Mouse (Mus musculus): ENCODE data around the gene Nfatc3. TPM values are rescaled to one million over a fixed set of nuclear protein-coding genes. Genes with fewer than 3 reads are reported as not detected.
A peak's percentile ranks its signal among the peaks of the same experiment; 100 is the strongest.

The Nfatc3 gene
- polyA plus RNA-seq, 2 experiments, result 2.6 to 10.2 TPM

DNA sequence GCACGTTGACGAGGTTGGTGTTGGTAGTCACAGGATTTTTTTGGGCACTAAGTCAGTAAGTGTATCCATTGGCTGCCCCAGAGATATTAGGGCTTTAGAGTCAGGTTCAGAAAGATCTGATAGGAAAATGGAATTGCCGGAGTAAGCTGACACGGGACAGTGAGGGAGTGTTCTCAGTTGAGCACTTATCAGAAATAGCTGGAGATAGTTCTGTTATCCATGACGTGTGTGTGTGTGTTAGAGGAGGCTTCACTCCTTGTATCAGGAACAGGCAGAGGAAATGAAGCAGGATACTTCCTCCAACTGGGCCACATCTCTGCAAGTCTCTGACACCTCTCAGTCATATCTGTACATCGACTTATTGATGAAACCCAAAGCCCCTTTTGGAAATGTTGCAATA, 42.4 kb upstream of the Nfatc3 start:
- no peaks in the 10 kb centered on the region for H3K9me3 ChIP-seq (ENCODE audit: control insufficient read depth, low read length)
- no peak overlapping the region for H3K4me3 ChIP-seq (ENCODE audit: insufficient read depth in 1 of 2, low read depth in 2 of 2, low read length in 2 of 2)
- H3K27me3 ChIP-seq (ENCODE audit: control insufficient read depth, insufficient read depth, low read length), result no peaks in the 10 kb centered on the region
- H3K27ac ChIP-seq, result no peak overlapping the region
- DNase-seq (ENCODE audit: low read depth in 3 of 3, low spot score in 3 of 3) (no peak), ATAC-seq (ENCODE audit: insufficient read depth) (no peak)
- H3K4me2 ChIP-seq (ENCODE audit: low read depth), result no peak overlapping the region
- peaks cover 14 to 19% of the 10 kb centered on the region in 2 experiments for H3K4me1 ChIP-seq (replicated peaks; ENCODE audit: control insufficient read depth in 2 of 2, insufficient read depth in 2 of 2, low read length in 1 of 2)
- H3K36me3 ChIP-seq (replicated peaks; ENCODE audit: control insufficient read depth, insufficient read depth, low read depth), result no peaks in the 10 kb centered on the region; the same call in none of the 2 replicates
- no peak for TF ChIP-seq EP300 (IDR thresholded peaks at IDR 0.05; ENCODE audit: low read depth)
- 54% methylated on average over 6 of the region's 6 CpGs for WGBS (ENCODE audit: insufficient replicate concordance)
- H3K9ac ChIP-seq (replicated peaks), result no peak overlapping the region

- WGBS (ENCODE audit: insufficient replicate concordance), result 50% methylated on average over 7 of the region's 7 CpGs
- Histone ChIP-seq H3K27ac (no peak overlapping the region), H3K4me3 (ENCODE audit: insufficient read depth in 1 of 2, low read depth in 2 of 2, low read length in 2 of 2) (no peak overlapping the region), H3K4me1 (replicated peaks; ENCODE audit: control insufficient read depth in 2 of 2, insufficient read depth in 2 of 2, low read length in 1 of 2) (peaks cover 9 to 19% of the 10 kb centered on the region in 2 experiments), H3K36me3 (replicated peaks; ENCODE audit: control insufficient read depth, insufficient read depth, low read depth) (no peaks in the 10 kb centered on the region; the same call in none of the 2 replicates), H3K9me3 (ENCODE audit: control insufficient read depth, low read length) (no peaks in the 10 kb centered on the region), H3K9ac (replicated peaks) (no peak overlapping the region), H3K27me3 (ENCODE audit: control insufficient read depth, insufficient read depth, low read length) (no peaks in the 10 kb centered on the region), H3K4me2 (ENCODE audit: low read depth) (no peak overlapping the region)
- TF ChIP-seq CTCF (IDR thresholded peaks at IDR 0.05; ENCODE audit: low read depth) (no peak), EP300 (IDR thresholded peaks at IDR 0.05; ENCODE audit: low read depth) (no peak)
- DNase-seq (ENCODE audit: low read depth in 3 of 3, low spot score in 3 of 3) (no peak), ATAC-seq (ENCODE audit: insufficient read depth) (no peak)
Observed at GRCm38 (mm10) chr8:106017130-106017529, 41.5 kb upstream of the Nfatc3 start.

- no peaks in the 10 kb centered on the region; the same call in none of the 2 replicates for H3K36me3 ChIP-seq (replicated peaks; ENCODE audit: control insufficient read depth, insufficient read depth, low read depth)
- 43% methylated on average over 3 of the region's 3 CpGs for WGBS (ENCODE audit: insufficient replicate concordance)
- 0 out of 2 replicates have a peak overlapping the region, but pooled peaks have one; percentile 9 for H3K9ac ChIP-seq (replicated peaks)
- no peaks in the 10 kb centered on the region for H3K9me3 ChIP-seq (ENCODE audit: control insufficient read depth, low read length)
- no peak overlapping the region for H3K27ac ChIP-seq
- H3K4me1 ChIP-seq (replicated peaks; ENCODE audit: control insufficient read depth in 2 of 2, insufficient read depth in 2 of 2, low read length in 1 of 2), result peaks cover 9 to 19% of the 10 kb centered on the region in 2 experiments
- no peak overlapping the region for H3K4me2 ChIP-seq (ENCODE audit: low read depth)
- H3K27me3 ChIP-seq (ENCODE audit: control insufficient read depth, insufficient read depth, low read length), result no peaks in the 10 kb centered on the region
- DNase-seq (ENCODE audit: low read depth in 3 of 3, low spot score in 3 of 3) (no peak), ATAC-seq (ENCODE audit: insufficient read depth) (peak; percentile 34; the same call in 1 of the 2 replicates)
- H3K4me3 ChIP-seq (ENCODE audit: insufficient read depth in 1 of 2, low read depth in 2 of 2, low read length in 2 of 2), result no peak overlapping the region
- TF ChIP-seq EP300 (IDR thresholded peaks at IDR 0.05; ENCODE audit: low read depth), result no peak
- no peak for TF ChIP-seq CTCF (IDR thresholded peaks at IDR 0.05; ENCODE audit: low read depth)
Observed at GRCm38 (mm10) chr8:106018039-106018438, 40.6 kb upstream of the Nfatc3 start.

DNA sequence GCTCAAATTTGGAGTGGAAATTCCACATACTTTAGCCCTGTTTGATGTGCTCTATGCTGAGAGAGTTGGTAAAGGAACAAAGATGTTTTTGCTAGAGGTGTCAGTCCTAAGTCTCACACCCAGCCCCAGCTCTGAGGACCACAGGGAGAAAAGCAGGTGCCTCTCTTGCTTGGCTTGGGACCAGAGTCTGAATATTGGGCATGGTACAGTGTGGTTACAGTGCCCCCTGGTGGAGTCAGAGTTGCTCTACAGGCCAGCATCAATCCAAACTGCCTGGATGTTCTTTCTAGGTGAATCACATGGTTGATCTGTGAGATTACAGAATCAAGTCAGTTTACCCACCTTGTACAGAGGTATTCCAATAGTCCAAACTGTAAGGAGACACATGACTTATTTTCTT, 36.2 kb upstream of the Nfatc3 start:
- Histone ChIP-seq H3K9ac (replicated peaks) (no peak overlapping the region), H3K4me2 (ENCODE audit: low read depth) (no peak overlapping the region), H3K36me3 (replicated peaks; ENCODE audit: control insufficient read depth, insufficient read depth, low read depth) (peaks cover 3% of the 10 kb centered on the region; the same call in 1 of the 2 replicates), H3K27ac (no peak overlapping the region), H3K4me3 (ENCODE audit: insufficient read depth in 1 of 2, low read depth in 2 of 2, low read length in 2 of 2) (no peak overlapping the region), H3K9me3 (ENCODE audit: control insufficient read depth, low read length) (no peaks in the 10 kb centered on the region), H3K27me3 (ENCODE audit: control insufficient read depth, insufficient read depth, low read length) (no peaks in the 10 kb centered on the region), H3K4me1 (replicated peaks; ENCODE audit: control insufficient read depth in 2 of 2, insufficient read depth in 2 of 2, low read length in 1 of 2) (peaks cover 5 to 8% of the 10 kb centered on the region in 2 experiments; a peak in 3 of 4 replicates)
- ATAC-seq (ENCODE audit: insufficient read depth) (peak; percentile 53; the same call in 1 of the 2 replicates), DNase-seq (ENCODE audit: low read depth in 3 of 3, low spot score in 3 of 3) (peak; percentile 58 to 66 (median 61))
- no peak for TF ChIP-seq EP300 (IDR thresholded peaks at IDR 0.05; ENCODE audit: low read depth)
- peak; percentile 97 for TF ChIP-seq CTCF (IDR thresholded peaks at IDR 0.05; ENCODE audit: low read depth)

- H3K4me2 ChIP-seq (ENCODE audit: low read depth), result no peak overlapping the region
- TF ChIP-seq CTCF (IDR thresholded peaks at IDR 0.05; ENCODE audit: low read depth) (no peak), EP300 (IDR thresholded peaks at IDR 0.05; ENCODE audit: low read depth) (no peak)
- no peaks in the 10 kb centered on the region; the same call in 1 of the 2 replicates for H3K36me3 ChIP-seq (replicated peaks; ENCODE audit: control insufficient read depth, insufficient read depth, low read depth)
- H3K9me3 ChIP-seq (ENCODE audit: control insufficient read depth, low read length), result no peaks in the 10 kb centered on the region
- no peak overlapping the region for H3K4me3 ChIP-seq (ENCODE audit: insufficient read depth in 1 of 2, low read depth in 2 of 2, low read length in 2 of 2)
- 0 out of 4 replicates have a peak, but pooled peaks cover 0 to under 1% of the 10 kb centered on the region in 2 experiments for H3K4me1 ChIP-seq (replicated peaks; ENCODE audit: control insufficient read depth in 2 of 2, insufficient read depth in 2 of 2, low read length in 1 of 2)
- H3K27ac ChIP-seq, result no peak overlapping the region
- DNase-seq (ENCODE audit: low read depth in 3 of 3, low spot score in 3 of 3) (no peak), ATAC-seq (ENCODE audit: insufficient read depth) (no peak)
- H3K9ac ChIP-seq (replicated peaks), result no peak overlapping the region
- no peaks in the 10 kb centered on the region for H3K27me3 ChIP-seq (ENCODE audit: control insufficient read depth, insufficient read depth, low read length)
- WGBS (ENCODE audit: insufficient replicate concordance), result 72% methylated on average over 10 of the region's 10 CpGs
Observed at GRCm38 (mm10) chr8:106038721-106039120, 19.9 kb upstream of the Nfatc3 start.

Data from liver, embryonic 14.5 days (tissue).